In the genomic region with DNA sequence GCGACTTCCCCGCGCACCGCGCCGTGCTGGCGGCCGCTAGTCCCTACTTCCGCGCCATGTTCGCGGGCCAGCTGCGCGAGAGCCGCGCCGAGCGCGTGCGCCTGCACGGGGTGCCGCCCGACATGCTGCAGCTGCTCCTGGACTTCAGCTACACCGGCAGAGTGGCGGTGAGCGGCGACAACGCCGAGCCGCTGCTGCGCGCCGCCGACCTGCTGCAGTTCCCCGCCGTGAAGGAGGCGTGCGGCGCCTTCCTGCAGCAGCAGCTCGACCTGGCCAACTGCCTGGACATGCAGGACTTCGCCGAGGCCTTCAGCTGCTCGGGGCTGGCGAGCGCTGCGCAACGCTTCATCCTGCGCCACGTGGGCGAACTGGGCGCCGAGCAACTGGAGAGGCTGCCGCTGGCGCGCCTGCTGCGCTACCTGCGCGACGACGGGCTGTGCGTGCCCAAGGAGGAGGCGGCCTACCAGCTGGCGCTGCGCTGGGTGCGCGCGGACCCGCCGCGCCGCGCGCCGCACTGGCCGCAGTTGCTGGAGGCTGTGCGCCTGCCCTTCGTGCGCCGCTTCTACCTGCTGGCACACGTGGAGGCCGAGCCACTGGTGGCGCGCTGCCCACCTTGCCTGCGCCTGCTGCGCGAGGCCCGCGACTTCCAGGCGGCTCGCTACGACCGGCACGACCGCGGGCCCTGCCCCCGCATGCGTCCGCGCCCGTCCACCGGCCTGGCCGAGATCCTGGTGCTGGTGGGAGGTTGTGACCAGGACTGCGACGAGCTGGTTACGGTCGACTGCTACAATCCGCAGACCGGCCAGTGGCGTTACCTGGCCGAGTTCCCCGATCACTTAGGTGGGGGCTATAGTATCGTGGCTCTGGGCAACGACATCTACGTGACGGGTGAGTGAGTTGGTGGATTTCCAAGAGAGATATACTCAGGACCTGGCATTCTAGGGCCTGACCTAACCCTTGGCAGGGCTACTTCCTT, we compare ENCODE assay signal across 9 mouse cellular contexts. TPM values are rescaled to one million over a fixed set of nuclear protein-coding genes. Genes with fewer than 3 reads are reported as not detected.
A peak's percentile ranks its signal among the peaks of the same experiment; 100 is the strongest.
DNase-seq lines count a peak whose midpoint lies in the region; ATAC-seq and TF ChIP-seq lines count a peak whose summit lies in the region.
"Had no signal": no experiment of that assay in that cellular context is flagged by ENCODE, and none has a peak within 500 bp of the region (broad histone marks: within the 10 kb centered on the region; RNA-seq: fewer than 3 reads in every experiment).

No protein-coding gene starts in this region.

- intact Hi-C loops in gastrocnemius, postnatal 14 days (cut with DNase I; ENCODE audit: low total_unique reads): no loop called here

- peaks cover 4% of the 10 kb centered on the region for H3K36me3 ChIP-seq in neural tube, embryonic 11.5 days (ENCODE audit: control insufficient read depth, insufficient read depth, low read length)
- peaks cover 20% of the 10 kb centered on the region for H3K36me3 ChIP-seq in kidney, embryonic 14.5 days (ENCODE audit: control insufficient read depth, insufficient read depth, low read length)
- H3K36me3 ChIP-seq in liver, embryonic 11.5 days (ENCODE audit: control insufficient read depth, insufficient read depth, low read length): peaks cover 12% of the 10 kb centered on the region; the same call in 1 of the 2 replicates
- no peaks in the 10 kb centered on the region for H3K36me3 ChIP-seq in myocyte (ENCODE audit: control insufficient read depth, insufficient read depth)

- peak; percentile 60 for ATAC-seq in neural tube, embryonic 11.5 days (ENCODE audit: insufficient read depth, low FRiP score, low TSS enrichment)
- ATAC-seq in kidney, embryonic 14.5 days (ENCODE audit: low FRiP score, low TSS enrichment): peak; percentile 34
- ATAC-seq in liver, embryonic 11.5 days (replicated peaks; ENCODE audit: low FRiP score): peak; percentile 69

- peaks cover 22% of the 10 kb centered on the region for H3K4me1 ChIP-seq in neural tube, embryonic 11.5 days (ENCODE audit: control insufficient read depth, insufficient read depth, low read length)
- H3K4me1 ChIP-seq in kidney, embryonic 14.5 days (ENCODE audit: control insufficient read depth, insufficient read depth, low read length): peaks cover 28% of the 10 kb centered on the region
- peaks cover 28% of the 10 kb centered on the region for H3K4me1 ChIP-seq in liver, embryonic 11.5 days (replicated peaks; ENCODE audit: control insufficient read depth, insufficient read depth, low read length)

- under 1% methylated on average over 115 of the region's 115 CpGs for WGBS in neural tube, embryonic 11.5 days
- under 1% methylated on average over 114 of the region's 115 CpGs for WGBS in kidney, embryonic 14.5 days
- WGBS in liver, embryonic 11.5 days: under 1% methylated on average over 105 of the region's 115 CpGs

- peak overlapping the region; percentile 69 for H3ac ChIP-seq in myocyte (ENCODE audit: control insufficient read depth, insufficient read length)

- peak; percentile 53 for DNase-seq in neural tube, embryonic 11.5 days (ENCODE audit: low spot score)
- DNase-seq in neural tube, embryonic 10.5 days (ENCODE audit: extremely low spot score, low spot score): no peak
- peak; percentile 82 to 85 for DNase-seq in cerebellum, postnatal 25 days
- peak; percentile 82 for DNase-seq in gastrocnemius, postnatal 14 days
- peak; percentile 50 for DNase-seq in liver, embryonic 11.5 days (ENCODE audit: low spot score)
- DNase-seq in testis, postnatal 10 days (ENCODE audit: low spot score): peak; percentile 73

- no peaks in the 10 kb centered on the region for H3K9me3 ChIP-seq in neural tube, embryonic 11.5 days (ENCODE audit: control insufficient read depth, low read length)
- no peaks in the 10 kb centered on the region for H3K9me3 ChIP-seq in kidney, embryonic 14.5 days (ENCODE audit: control insufficient read depth, low read length)
- no peaks in the 10 kb centered on the region for H3K9me3 ChIP-seq in liver, embryonic 11.5 days (ENCODE audit: control insufficient read depth, low read length)

- peak overlapping the region; percentile 63 for H3K9ac ChIP-seq in neural tube, embryonic 11.5 days (ENCODE audit: low read length)
- peak overlapping the region; percentile 72 for H3K9ac ChIP-seq in kidney, embryonic 14.5 days (ENCODE audit: low read depth, low read length)
- H3K9ac ChIP-seq in liver, embryonic 11.5 days (ENCODE audit: low read depth, low read length): peak overlapping the region; percentile 84

- peaks cover 41% of the 10 kb centered on the region for H3K79me2 ChIP-seq in myocyte (ENCODE audit: control insufficient read depth, insufficient read depth)

- H3K4me2 ChIP-seq in neural tube, embryonic 11.5 days (ENCODE audit: low read depth): peak overlapping the region; percentile 100
- H3K4me2 ChIP-seq in kidney, embryonic 14.5 days (replicated peaks; ENCODE audit: low read depth, low read length): peak overlapping the region; percentile 98
- peak overlapping the region; percentile 100 for H3K4me2 ChIP-seq in liver, embryonic 11.5 days
- peak overlapping the region; percentile 98 for H3K4me2 ChIP-seq in myocyte (ENCODE audit: low read depth)

- peaks cover 16% of the 10 kb centered on the region for H3K27me3 ChIP-seq in neural tube, embryonic 11.5 days (ENCODE audit: control insufficient read depth, insufficient read depth, low read length)
- H3K27me3 ChIP-seq in kidney, embryonic 14.5 days (ENCODE audit: control insufficient read depth, insufficient read depth, low read length): no peaks in the 10 kb centered on the region
- H3K27me3 ChIP-seq in liver, embryonic 11.5 days (replicated peaks; ENCODE audit: control insufficient read depth, insufficient read depth, low read length): peaks cover 4% of the 10 kb centered on the region
- H3K27me3 ChIP-seq in myocyte (ENCODE audit: control insufficient read depth, insufficient read depth, insufficient read length): no peaks in the 10 kb centered on the region

- peak overlapping the region; percentile 72 for H3K4me3 ChIP-seq in neural tube, embryonic 11.5 days (ENCODE audit: low read depth, low read length)
- peak overlapping the region; percentile 81 for H3K4me3 ChIP-seq in kidney, embryonic 14.5 days (ENCODE audit: low read length)
- peak overlapping the region; percentile 82 for H3K4me3 ChIP-seq in liver, embryonic 11.5 days (ENCODE audit: low read depth, low read length)
- H3K4me3 ChIP-seq in myocyte: peak overlapping the region; percentile 55

- TF ChIP-seq POLR2A in myocyte (IDR thresholded peaks at IDR 0.05; ENCODE audit: insufficient read length, low read depth): no peak

- H3K27ac ChIP-seq in neural tube, embryonic 11.5 days (ENCODE audit: low read depth, low read length): peak overlapping the region; percentile 49; the same call in 1 of the 2 replicates
- H3K27ac ChIP-seq in kidney, embryonic 14.5 days (ENCODE audit: low read depth, low read length): peak overlapping the region; percentile 83
- peak overlapping the region; percentile 80 for H3K27ac ChIP-seq in liver, embryonic 11.5 days (ENCODE audit: low read depth, low read length)

TF ChIP-seq in myocyte, 11 proteins besides CTCF, POLR2A, EP300 and RAD21:
- TF ChIP-seq MYOG (IDR thresholded peaks at IDR 0.05; ENCODE audit: control insufficient read depth in 1 of 3, insufficient read depth in 1 of 3, insufficient read length in 2 of 3, low read depth in 2 of 3): peak in 2 of 3 experiments; percentile 45 to 69
- TF ChIP-seq TCF12 (IDR thresholded peaks at IDR 0.05; ENCODE audit: insufficient read depth, poor library complexity, severe bottlenecking): no peak
- TF ChIP-seq MYOD1 (IDR thresholded peaks at IDR 0.05; ENCODE audit: control insufficient read depth in 1 of 3, insufficient read length in 2 of 3, low read depth in 2 of 3): peak in 2 of 3 experiments; percentile 66 to 71

RNA-seq across cellular contexts. Expression of gene Klhl21, which starts 0.8 kb away (rescaled TPM):
- polyA plus RNA-seq in neural tube, embryonic 11.5 days (2014; fragmentation: Nextera tagmentation; extraction: Ambion mirVana): 4.0 and 4.6 TPM in 2 replicates
- total RNA-seq in gastrocnemius, postnatal 14 days (2021): 10 to 100 TPM; 26.9 to 31.8 TPM
- polyA plus RNA-seq in kidney, embryonic 14.5 days (2014; fragmentation: Nextera tagmentation; extraction: Ambion mirVana): 4.4 and 7.4 TPM in 2 replicates
- 9.1 and 9.4 TPM in 2 replicates for polyA plus RNA-seq in liver, embryonic 11.5 days (2014; fragmentation: Nextera tagmentation; extraction: Ambion mirVana)
- polyA plus RNA-seq in myocyte (2012; fragmentation: generic; extraction: Trizol): 25.8 TPM

RNA-seq across cellular contexts. Expression of gene Phf13, which starts 13.3 kb away (rescaled TPM):
- 27.6 and 28.8 TPM in 2 replicates for polyA plus RNA-seq in neural tube, embryonic 11.5 days (2014; fragmentation: Nextera tagmentation; extraction: Ambion mirVana)
- 1 to 10 TPM; 4.1 to 4.4 TPM for total RNA-seq in gastrocnemius, postnatal 14 days (2021)
- polyA plus RNA-seq in kidney, embryonic 14.5 days (2014; fragmentation: Nextera tagmentation; extraction: Ambion mirVana): 18.2 and 30.1 TPM in 2 replicates
- 15.5 and 16.5 TPM in 2 replicates for polyA plus RNA-seq in liver, embryonic 11.5 days (2014; fragmentation: Nextera tagmentation; extraction: Ambion mirVana)
- 13.5 TPM for polyA plus RNA-seq in myocyte (2012; fragmentation: generic; extraction: Trizol)

RNA-seq across cellular contexts. Expression of gene Zbtb48, which starts 18.1 kb away (rescaled TPM):
- 17.4 and 23.8 TPM in 2 replicates for polyA plus RNA-seq in neural tube, embryonic 11.5 days (2014; fragmentation: Nextera tagmentation; extraction: Ambion mirVana)
- 1 to 10 TPM; 1.8 to 3.3 TPM for total RNA-seq in gastrocnemius, postnatal 14 days (2021)
- 19.0 and 24.4 TPM in 2 replicates for polyA plus RNA-seq in kidney, embryonic 14.5 days (2014; fragmentation: Nextera tagmentation; extraction: Ambion mirVana)
- 17.0 and 17.8 TPM in 2 replicates for polyA plus RNA-seq in liver, embryonic 11.5 days (2014; fragmentation: Nextera tagmentation; extraction: Ambion mirVana)
- 7.2 TPM for polyA plus RNA-seq in myocyte (2012; fragmentation: generic; extraction: Trizol)

RNA-seq across cellular contexts. Expression of gene Thap3, which starts 20.6 kb away (rescaled TPM):
- polyA plus RNA-seq in neural tube, embryonic 11.5 days (2014; fragmentation: Nextera tagmentation; extraction: Ambion mirVana): 17.4 and 20.3 TPM in 2 replicates
- 10 to 100 TPM; 28.0 to 32.2 TPM for total RNA-seq in gastrocnemius, postnatal 14 days (2021)
- 29.2 and 35.8 TPM in 2 replicates for polyA plus RNA-seq in kidney, embryonic 14.5 days (2014; fragmentation: Nextera tagmentation; extraction: Ambion mirVana)
- 14.3 and 14.5 TPM in 2 replicates for polyA plus RNA-seq in liver, embryonic 11.5 days (2014; fragmentation: Nextera tagmentation; extraction: Ambion mirVana)
- 46.4 TPM for polyA plus RNA-seq in myocyte (2012; fragmentation: generic; extraction: Trizol)

RNA-seq across cellular contexts. Expression of gene Tas1r1, which starts 29.0 kb away (rescaled TPM):
- polyA plus RNA-seq in neural tube, embryonic 11.5 days (2014; fragmentation: Nextera tagmentation; extraction: Ambion mirVana): 0.38 and 0.66 TPM in 2 replicates
- total RNA-seq in gastrocnemius, postnatal 14 days (2021): 1 to 10 TPM in 1 of 2 experiments, under 1 TPM in 1; 0.80 to 1.3 TPM
- 0.39 and 0.77 TPM in 2 replicates for polyA plus RNA-seq in kidney, embryonic 14.5 days (2014; fragmentation: Nextera tagmentation; extraction: Ambion mirVana)
- polyA plus RNA-seq in liver, embryonic 11.5 days (2014; fragmentation: Nextera tagmentation; extraction: Ambion mirVana): 0.18 and 0.21 TPM in 2 replicates
- 14.7 TPM for polyA plus RNA-seq in myocyte (2012; fragmentation: generic; extraction: Trizol)
- total RNA-seq: adrenal gland, adult 18-20 months had no signal
